ENCODE assay signal across 8 mouse cellular contexts in genomic region chr2:30441518-30442497, GRCm38 (mm10). TPM values are rescaled to one million over a fixed set of nuclear protein-coding genes. Genes with fewer than 3 reads are reported as not detected.
A peak's percentile ranks its signal among the peaks of the same experiment; 100 is the strongest.
DNase-seq lines count a peak whose midpoint lies in the region; ATAC-seq lines count a peak whose summit lies in the region.

No protein-coding gene starts in this region.

- intact Hi-C loops in left cerebral cortex, postnatal 14 days (cut with DNase I) = loop anchor here (2.0 kb wide), 2 partner anchors 29 to 353 kb away; no protein-coding TSS in a partner anchor

- DNase-seq in embryo, embryonic 10 days (ENCODE audit: low spot score) = peak; percentile 97
- peak; percentile 92 for DNase-seq in gastrocnemius, postnatal 25 days
- DNase-seq in left cerebral cortex, postnatal 14 days (ENCODE audit: low spot score in 2 of 2) = peak; percentile 74 to 91
- peak; percentile 66 to 78 for DNase-seq in right cerebral cortex, postnatal 36 days (ENCODE audit: low spot score in 2 of 2)

- ATAC-seq in activated CD4-positive, CD25-positive, alpha-beta regulatory T cell, adult 4 months = peak; percentile 63
- peak; percentile 74 for ATAC-seq in inflammation-experienced regulatory T-cells, adult 6 months
- ATAC-seq in megakaryocyte progenitor cell, adult 5-6 weeks (replicated peaks; ENCODE audit: poor library complexity) = peak; percentile 36
- ATAC-seq in megakaryocyte-erythroid progenitor cell, adult 5-6 weeks (replicated peaks; ENCODE audit: low FRiP score, low TSS enrichment, poor library complexity, severe bottlenecking) = no peak

RNA-seq across cellular contexts. Expression of gene Ptpa, which starts 26.0 kb away (rescaled TPM):
- 10 to 100 TPM; 46.4 to 73.2 TPM for polyA plus RNA-seq in activated CD4-positive, CD25-positive, alpha-beta regulatory T cell, adult 4 months (2017; shearing (Covaris generic))
- 10 to 100 TPM; 67.1 to 68.5 TPM for total RNA-seq in gastrocnemius, postnatal 25 days (2021)
- 10 to 100 TPM; 36.5 to 78.0 (median 49.8) TPM for polyA plus RNA-seq in inflammation-experienced regulatory T-cells, adult 6 months (2017; shearing (Covaris generic))
- 100 to 1,000 TPM; 143 to 147 TPM for total RNA-seq in left cerebral cortex, postnatal 14 days (2021)
- 75.9 and 90.4 TPM in 2 replicates for total RNA-seq in megakaryocyte progenitor cell, adult 5-6 weeks (2015)
- 63.0 and 63.3 TPM in 2 replicates for total RNA-seq in megakaryocyte progenitor cell, adult 5-6 weeks (2017)
- 228 and 237 TPM in 2 replicates for total RNA-seq in megakaryocyte-erythroid progenitor cell, adult 5-6 weeks (2014; fragmentation: Nextera tagmentation)
- total RNA-seq in megakaryocyte-erythroid progenitor cell, adult 5-6 weeks (2017) = 74.1 and 93.5 TPM in 2 replicates

RNA-seq across cellular contexts. Expression of gene Crat, which starts 26.2 kb away (rescaled TPM):
- polyA plus RNA-seq in activated CD4-positive, CD25-positive, alpha-beta regulatory T cell, adult 4 months (2017; shearing (Covaris generic)) = 1 to 10 TPM; 2.9 to 3.5 TPM
- 100 to 1,000 TPM; 315 to 363 TPM for total RNA-seq in gastrocnemius, postnatal 25 days (2021)
- 1 to 10 TPM; 1.8 to 2.6 (median 1.9) TPM for polyA plus RNA-seq in inflammation-experienced regulatory T-cells, adult 6 months (2017; shearing (Covaris generic))
- total RNA-seq in left cerebral cortex, postnatal 14 days (2021) = 10 to 100 TPM; 45.5 to 47.1 TPM
- 21.2 and 31.7 TPM in 2 replicates for total RNA-seq in megakaryocyte progenitor cell, adult 5-6 weeks (2015)
- 8.4 and 9.1 TPM in 2 replicates for total RNA-seq in megakaryocyte progenitor cell, adult 5-6 weeks (2017)
- total RNA-seq in megakaryocyte-erythroid progenitor cell, adult 5-6 weeks (2014; fragmentation: Nextera tagmentation) = 24.3 and 29.2 TPM in 2 replicates
- total RNA-seq in megakaryocyte-erythroid progenitor cell, adult 5-6 weeks (2017) = 11.2 and 16.0 TPM in 2 replicates

RNA-seq across cellular contexts. Expression of gene Ier5l, which starts 32.2 kb away (rescaled TPM):
- under 1 TPM in 1 of 2 experiments, not detected in 1; 0.16 TPM for polyA plus RNA-seq in activated CD4-positive, CD25-positive, alpha-beta regulatory T cell, adult 4 months (2017; shearing (Covaris generic))
- total RNA-seq in gastrocnemius, postnatal 25 days (2021) = 1 to 10 TPM; 2.1 to 2.5 TPM
- polyA plus RNA-seq in inflammation-experienced regulatory T-cells, adult 6 months (2017; shearing (Covaris generic)) = not detected
- total RNA-seq in left cerebral cortex, postnatal 14 days (2021) = 10 to 100 TPM; 12.7 to 15.1 TPM
- 0.07 and 0.12 TPM in 2 replicates for total RNA-seq in megakaryocyte progenitor cell, adult 5-6 weeks (2015)
- total RNA-seq in megakaryocyte progenitor cell, adult 5-6 weeks (2017) = 0.10 and 0.96 TPM in 2 replicates
- total RNA-seq in megakaryocyte-erythroid progenitor cell, adult 5-6 weeks (2014; fragmentation: Nextera tagmentation) = not detected in 2 replicates
- total RNA-seq in megakaryocyte-erythroid progenitor cell, adult 5-6 weeks (2017) = 0.56 TPM in 1 of 2 replicates, not detected in the other

RNA-seq across cellular contexts. Expression of gene Dolpp1, which starts 49.8 kb away (rescaled TPM):
- polyA plus RNA-seq in activated CD4-positive, CD25-positive, alpha-beta regulatory T cell, adult 4 months (2017; shearing (Covaris generic)) = 10 to 100 TPM; 15.3 to 18.3 TPM
- total RNA-seq in gastrocnemius, postnatal 25 days (2021) = 1 to 10 TPM; 5.2 to 6.8 TPM
- polyA plus RNA-seq in inflammation-experienced regulatory T-cells, adult 6 months (2017; shearing (Covaris generic)) = 10 to 100 TPM; 17.5 to 21.0 (median 17.7) TPM
- total RNA-seq in left cerebral cortex, postnatal 14 days (2021) = 10 to 100 TPM; 23.9 to 30.9 TPM
- 4.0 and 8.1 TPM in 2 replicates for total RNA-seq in megakaryocyte progenitor cell, adult 5-6 weeks (2015)
- total RNA-seq in megakaryocyte progenitor cell, adult 5-6 weeks (2017) = 16.3 and 26.0 TPM in 2 replicates
- 24.0 and 29.0 TPM in 2 replicates for total RNA-seq in megakaryocyte-erythroid progenitor cell, adult 5-6 weeks (2014; fragmentation: Nextera tagmentation)
- 16.3 and 19.7 TPM in 2 replicates for total RNA-seq in megakaryocyte-erythroid progenitor cell, adult 5-6 weeks (2017)

Comparison
In these comparisons a context has a peak if more than half of its experiments do, and no peak if none do; other contexts are left out.
1. RNA of gene Crat, which starts 26.2 kb away (total RNA-seq): 315 to 363 TPM in gastrocnemius, postnatal 25 days; 45.5 to 47.1 TPM in left cerebral cortex, postnatal 14 days, 8.4 to 31.7 TPM in megakaryocyte progenitor cell, adult 5-6 weeks and 11.2 to 29.2 TPM in megakaryocyte-erythroid progenitor cell, adult 5-6 weeks; every median in the first group is over 4 times any median in the second.
2. Peak in every context shown above with its lines, with median percentiles within 50 percentile points of each other: DNase-seq.